In the genomic region with DNA sequence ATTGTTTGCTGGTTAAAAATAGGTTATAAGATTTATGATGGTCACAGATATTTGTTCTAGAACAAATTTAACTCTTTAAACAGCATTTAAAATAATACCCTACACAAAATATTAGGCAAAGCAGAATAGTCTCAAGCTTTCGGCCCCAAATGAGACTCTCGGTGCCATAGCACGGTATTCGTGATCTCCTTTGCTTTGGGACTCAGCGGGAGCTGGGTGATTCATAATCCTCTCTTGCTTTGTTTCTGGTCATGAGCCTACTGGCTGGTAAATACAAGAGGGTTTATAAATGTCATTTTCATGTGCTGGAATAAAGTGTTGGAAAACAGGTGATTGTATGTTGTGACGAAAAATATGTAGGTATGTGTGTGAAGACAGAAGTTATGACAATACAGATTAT, we compare ENCODE assay signal across 18 mouse cellular contexts.
DNase-seq lines count a peak whose midpoint lies in the region; TF ChIP-seq lines count a peak whose summit lies in the region.
"Had no signal": no experiment of that assay in that cellular context is flagged by ENCODE, and none has a peak within 500 bp of the region (broad histone marks: within the 10 kb centered on the region; RNA-seq: fewer than 3 reads in every experiment).

No protein-coding gene starts in this region.

- DNase-seq in left cerebral cortex, postnatal 4 days: peak; percentile 31
- DNase-seq in left cerebral cortex, adult 2 months (ENCODE audit: extremely low spot score in 1 of 2, low spot score in 2 of 2): no peak
- DNase-seq in cerebellum, adult 8-10 months: peak; percentile 43
- peak; percentile 53 to 54 for DNase-seq in cerebellum, postnatal 10 days
- DNase-seq in layer of hippocampus, postnatal 36 days: no peak
- DNase-seq in kidney, adult 2 months: no peak
- DNase-seq in forebrain, embryonic 10.5 days (ENCODE audit: extremely low spot score, low spot score): no peak
- DNase-seq: adrenal gland, adult 8-10 months; adrenal gland, postnatal 36 days; gastrocnemius, postnatal 14 days; heart, adult 2 months; heart, postnatal 14 days; kidney, adult 11 months had no signal

- H3K27ac ChIP-seq in left cerebral cortex, adult 2 months: no peak overlapping the region
- no peak overlapping the region for H3K27ac ChIP-seq in kidney, adult 2 months (ENCODE audit: insufficient read depth, low read depth, low read length)
- no peak overlapping the region for H3K27ac ChIP-seq in forebrain, embryonic 10.5 days
- H3K27ac ChIP-seq: embryonic facial prominence, embryonic 12.5 days; forebrain, embryonic 12.5 days; heart, adult 2 months; heart, embryonic 15.5 days; hindbrain, embryonic 13.5 days; hindbrain, postnatal 0 days had no signal

- no peak for TF ChIP-seq POLR2A in kidney, adult 2 months (IDR thresholded peaks at IDR 0.05; ENCODE audit: low read depth, low read length)

- no peaks in the 10 kb centered on the region for H3K4me1 ChIP-seq in kidney, adult 2 months (ENCODE audit: control insufficient read depth, insufficient read depth, low read length)
- peaks cover 2% of the 10 kb centered on the region; the same call in 1 of the 2 replicates for H3K4me1 ChIP-seq in forebrain, embryonic 10.5 days
- H3K4me1 ChIP-seq: embryonic facial prominence, embryonic 12.5 days; heart, embryonic 15.5 days; hindbrain, embryonic 13.5 days had no signal

- no peaks in the 10 kb centered on the region for H3K9me3 ChIP-seq in forebrain, embryonic 10.5 days
- H3K9me3 ChIP-seq: embryonic facial prominence, embryonic 12.5 days; forebrain, embryonic 12.5 days; heart, embryonic 15.5 days; hindbrain, embryonic 13.5 days had no signal

- no peak overlapping the region for H3K4me3 ChIP-seq in left cerebral cortex, adult 2 months
- no peak overlapping the region for H3K4me3 ChIP-seq in kidney, adult 2 months (ENCODE audit: insufficient read depth, low read depth, low read length)
- no peak overlapping the region for H3K4me3 ChIP-seq in forebrain, embryonic 10.5 days
- H3K4me3 ChIP-seq: embryonic facial prominence, embryonic 12.5 days; forebrain, embryonic 12.5 days; heart, adult 2 months; heart, embryonic 15.5 days; hindbrain, embryonic 13.5 days had no signal

- no peaks in the 10 kb centered on the region; the same call in 1 of the 2 replicates for H3K27me3 ChIP-seq in kidney, adult 2 months (replicated peaks; ENCODE audit: control insufficient read depth, insufficient read depth, low read length)
- no peaks in the 10 kb centered on the region for H3K27me3 ChIP-seq in forebrain, embryonic 10.5 days (ENCODE audit: poor library complexity, severe bottlenecking)
- H3K27me3 ChIP-seq: embryonic facial prominence, embryonic 12.5 days; forebrain, embryonic 12.5 days; heart, embryonic 15.5 days; hindbrain, embryonic 13.5 days had no signal

- 84% methylated on average over 6 of the region's 6 CpGs for WGBS in kidney, adult 2 months
- WGBS in forebrain, embryonic 10.5 days: 75% methylated on average over 6 of the region's 6 CpGs

- intact Hi-C loops in left cerebral cortex, postnatal 4 days (cut with DNase I): no loop called here
- intact Hi-C loops in left cerebral cortex, adult 2 months (cut with DNase I): no loop called here

- H3K36me3 ChIP-seq in kidney, adult 2 months (ENCODE audit: control insufficient read depth, insufficient read depth, low read length): no peaks in the 10 kb centered on the region
- H3K36me3 ChIP-seq in forebrain, embryonic 10.5 days (replicated peaks): no peaks in the 10 kb centered on the region
- H3K36me3 ChIP-seq: embryonic facial prominence, embryonic 12.5 days; forebrain, embryonic 12.5 days; heart, embryonic 15.5 days; hindbrain, embryonic 13.5 days had no signal

- no peak for TF ChIP-seq CTCF in left cerebral cortex, adult 2 months (IDR thresholded peaks at IDR 0.05)
- TF ChIP-seq CTCF in kidney, adult 2 months (conservative IDR thresholded peaks at IDR 0.05; ENCODE audit: insufficient read depth, insufficient read length, low read depth, low read length): no peak

Comparison
In these comparisons a context has a peak if more than half of its experiments do, and no peak if none do; other contexts are left out.
1. DNase-seq: peak in left cerebral cortex, postnatal 4 days (single experiment), cerebellum, adult 8-10 months (single experiment) and cerebellum, postnatal 10 days (2 of 2); none in left cerebral cortex, adult 2 months (0 of 2), layer of hippocampus, postnatal 36 days (0 of 2), kidney, adult 2 months (single experiment) and forebrain, embryonic 10.5 days (single experiment).